Mouse (Mus musculus): ENCODE measurements around the gene Ccdc122. TPM values are rescaled to one million over a fixed set of nuclear protein-coding genes. Genes with fewer than 3 reads are reported as not detected.

Ccdc122 gene
- polyA plus RNA-seq, 1 experiment from 2014 or later: 3.1 TPM

DNA sequence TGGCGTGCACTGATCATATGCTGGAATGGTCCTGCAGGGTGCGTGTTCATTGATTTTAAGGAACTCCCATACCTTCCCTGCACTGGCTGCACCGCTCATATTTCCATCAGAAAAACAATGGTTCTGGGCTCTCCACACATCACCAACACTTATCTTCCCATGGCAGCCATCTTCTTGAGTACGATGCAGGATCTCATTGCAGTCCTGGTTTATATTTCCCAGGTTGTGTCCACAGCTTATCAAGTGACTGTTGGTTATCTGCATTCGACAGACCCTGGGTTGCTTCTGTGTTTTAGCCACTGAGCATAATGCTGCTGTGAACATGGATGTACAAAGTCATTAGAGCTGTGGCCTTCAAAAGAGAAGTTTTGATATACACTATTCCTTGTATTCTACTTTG lies 94.0 kb downstream of the Ccdc122 start:
- H3K4me2 ChIP-seq: no peak overlapping the region
- no peak for ATAC-seq (ENCODE audit: insufficient number of reproducible peaks, insufficient read depth, low FRiP score, low TSS enrichment, low read depth)
- H3K4me3 ChIP-seq (replicated peaks): no peak overlapping the region
- H3K27ac ChIP-seq: no peak overlapping the region
- no peak overlapping the region for H3K9ac ChIP-seq (replicated peaks)
- H3K36me3 ChIP-seq: no peaks in the 10 kb centered on the region
- no peaks in the 10 kb centered on the region for H3K4me1 ChIP-seq (replicated peaks)
- H3K9me3 ChIP-seq: no peaks in the 10 kb centered on the region
- 92% methylated on average over 5 of the region's 5 CpGs for WGBS
- H3K27me3 ChIP-seq: no peaks in the 10 kb centered on the region

- ATAC-seq (ENCODE audit: insufficient number of reproducible peaks, insufficient read depth, low FRiP score, low TSS enrichment, low read depth): no peak
- Histone ChIP-seq H3K27me3 (no peaks in the 10 kb centered on the region), H3K9me3 (no peaks in the 10 kb centered on the region), H3K9ac (replicated peaks) (no peak overlapping the region), H3K4me2 (no peak overlapping the region), H3K27ac (no peak overlapping the region), H3K4me3 (replicated peaks) (no peak overlapping the region), H3K36me3 (no peaks in the 10 kb centered on the region), H3K4me1 (replicated peaks) (no peaks in the 10 kb centered on the region)
- WGBS: 51% methylated on average over 6 of the region's 6 CpGs
These were observed 100.4 kb downstream of the Ccdc122 start for GRCm38 (mm10) chr14:77136936-77137335.

DNA sequence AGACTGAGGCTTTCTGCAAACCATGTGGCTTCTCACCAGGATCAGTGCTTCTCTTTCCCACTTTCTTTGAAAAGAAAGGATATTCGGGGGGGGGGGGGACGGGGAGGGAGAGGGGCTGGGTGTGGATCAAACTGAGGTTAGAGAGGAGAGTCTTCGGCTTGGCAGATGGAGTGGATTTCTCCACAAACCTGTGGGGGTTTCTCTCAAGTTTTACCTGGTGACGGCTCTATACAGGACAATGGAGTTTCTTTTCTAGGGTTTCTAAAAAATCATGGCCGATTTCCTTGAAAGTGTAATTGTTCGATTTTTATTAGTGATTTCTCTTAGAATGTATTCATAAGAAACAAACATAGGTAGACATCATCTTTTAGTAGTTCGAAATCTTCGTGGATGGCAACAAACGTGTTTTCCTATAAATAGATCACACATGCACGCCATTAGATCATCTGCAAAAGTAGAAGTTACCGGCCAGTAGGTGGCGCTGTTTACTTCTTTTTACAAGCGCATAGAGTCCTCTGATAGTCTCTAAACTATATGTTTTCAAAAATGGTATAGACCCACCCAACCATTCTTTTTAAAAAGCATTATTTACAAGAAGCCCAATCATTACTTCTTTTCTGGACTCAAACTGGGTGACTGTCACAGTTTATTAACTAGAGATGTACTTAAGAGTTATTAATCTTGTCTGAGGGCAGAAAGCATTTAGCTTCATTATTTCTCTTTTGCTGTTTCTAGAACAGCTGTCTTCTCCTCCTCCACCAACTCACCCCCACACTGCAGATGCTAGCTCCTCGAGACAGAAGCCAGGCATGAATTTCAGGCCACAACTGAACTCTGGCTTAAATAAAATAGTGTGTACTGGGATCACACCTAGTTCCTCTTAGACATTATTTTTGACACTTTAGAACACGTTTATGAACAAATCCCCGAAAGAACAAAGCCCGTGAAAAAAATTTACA lies 105.0 kb downstream of the Ccdc122 start:
- Histone ChIP-seq H3K36me3 (no peaks in the 10 kb centered on the region), H3K27me3 (no peaks in the 10 kb centered on the region), H3K9me3 (no peaks in the 10 kb centered on the region), H3K4me2 (no peak overlapping the region; the same call in 1 of the 2 replicates), H3K4me1 (replicated peaks) (no peaks in the 10 kb centered on the region), H3K27ac (no peak overlapping the region), H3K4me3 (replicated peaks) (no peak overlapping the region), H3K9ac (replicated peaks) (no peak overlapping the region)
- 32% methylated on average over 16 of the region's 17 CpGs for WGBS
- no peak for ATAC-seq (ENCODE audit: insufficient number of reproducible peaks, insufficient read depth, low FRiP score, low TSS enrichment, low read depth)

DNA sequence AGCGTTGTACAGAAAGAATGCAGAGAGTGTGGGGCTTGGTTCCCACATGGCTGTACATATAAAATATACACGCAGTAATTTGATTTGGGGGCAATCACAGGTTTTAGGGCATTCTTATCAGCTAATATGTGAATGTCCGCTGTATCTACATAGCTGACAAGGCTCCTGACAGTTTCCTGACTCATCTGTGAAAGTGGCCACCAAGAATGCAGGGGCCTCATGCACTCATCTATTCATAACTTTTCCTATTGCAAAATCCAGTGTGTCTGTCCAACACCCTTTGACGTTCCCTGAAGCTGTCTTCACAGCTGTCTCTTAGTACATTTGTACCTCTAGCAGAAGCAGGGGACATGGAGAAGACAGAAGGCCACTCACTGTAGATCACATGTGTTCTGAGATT lies 108.5 kb downstream of the Ccdc122 start:
- 87% methylated on average over 4 of the region's 4 CpGs for WGBS
- Histone ChIP-seq H3K27me3 (no peaks in the 10 kb centered on the region), H3K4me2 (no peak overlapping the region), H3K4me3 (replicated peaks) (no peak overlapping the region), H3K9ac (replicated peaks) (no peak overlapping the region), H3K36me3 (no peaks in the 10 kb centered on the region), H3K4me1 (replicated peaks) (no peaks in the 10 kb centered on the region), H3K9me3 (no peaks in the 10 kb centered on the region), H3K27ac (no peak overlapping the region)
- ATAC-seq (ENCODE audit: insufficient number of reproducible peaks, insufficient read depth, low FRiP score, low TSS enrichment, low read depth): no peak

DNA sequence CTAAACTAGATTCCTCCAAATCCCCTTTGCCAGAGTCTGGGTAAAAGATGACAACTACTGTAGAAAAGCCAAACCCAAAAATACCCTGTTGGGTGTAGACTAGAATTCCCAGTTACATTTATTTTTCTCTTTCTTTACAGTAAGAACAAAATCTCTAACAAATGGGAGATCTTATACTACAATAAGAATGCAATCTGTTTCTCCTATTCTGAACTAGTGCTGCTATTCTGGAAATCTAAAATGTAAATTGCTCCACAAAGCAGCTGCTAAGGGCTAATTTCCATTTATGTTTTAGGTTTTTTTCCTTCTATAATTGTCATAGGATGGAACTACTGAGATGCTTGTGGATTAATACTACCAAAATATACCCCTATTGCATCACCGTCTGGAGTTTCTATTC lies 111.1 kb downstream of the Ccdc122 start:
- 93% methylated on average over 1 of the region's 1 CpGs for WGBS
- ATAC-seq (ENCODE audit: insufficient number of reproducible peaks, insufficient read depth, low FRiP score, low TSS enrichment, low read depth): no peak
- no peak overlapping the region for H3K27ac ChIP-seq
- H3K36me3 ChIP-seq: no peaks in the 10 kb centered on the region
- H3K27me3 ChIP-seq: no peaks in the 10 kb centered on the region
- no peaks in the 10 kb centered on the region for H3K9me3 ChIP-seq
- no peak overlapping the region for H3K4me3 ChIP-seq (replicated peaks)
- H3K4me1 ChIP-seq (replicated peaks): no peaks in the 10 kb centered on the region
- no peak overlapping the region for H3K9ac ChIP-seq (replicated peaks)
- H3K4me2 ChIP-seq: no peak overlapping the region

GRCm38 (mm10) chr14:77150556-77150955 lies 114.0 kb downstream of the Ccdc122 start:
- H3K27me3 ChIP-seq: peaks cover 7% of the 10 kb centered on the region; the same call in 1 of the 2 replicates
- no peaks in the 10 kb centered on the region for H3K36me3 ChIP-seq
- H3K4me2 ChIP-seq: no peak overlapping the region
- H3K4me1 ChIP-seq (replicated peaks): peaks cover 7% of the 10 kb centered on the region
- no peak overlapping the region for H3K4me3 ChIP-seq (replicated peaks)
- no peak overlapping the region for H3K9ac ChIP-seq (replicated peaks)
- no peak overlapping the region for H3K27ac ChIP-seq
- no peak for ATAC-seq (ENCODE audit: insufficient number of reproducible peaks, insufficient read depth, low FRiP score, low TSS enrichment, low read depth)
- no peaks in the 10 kb centered on the region for H3K9me3 ChIP-seq
- WGBS: 77% methylated on average over 6 of the region's 6 CpGs

- no peak overlapping the region for H3K4me3 ChIP-seq (replicated peaks)
- H3K9ac ChIP-seq (replicated peaks): no peak overlapping the region
- no peak for ATAC-seq (ENCODE audit: insufficient number of reproducible peaks, insufficient read depth, low FRiP score, low TSS enrichment, low read depth)
- no peaks in the 10 kb centered on the region for H3K9me3 ChIP-seq
- no peak overlapping the region for H3K4me2 ChIP-seq
- WGBS: 90% methylated on average over 7 of the region's 7 CpGs
- H3K27me3 ChIP-seq: peaks cover 14% of the 10 kb centered on the region; the same call in 1 of the 2 replicates
- no peak overlapping the region for H3K27ac ChIP-seq
- no peaks in the 10 kb centered on the region for H3K36me3 ChIP-seq
- H3K4me1 ChIP-seq (replicated peaks): peaks cover 14% of the 10 kb centered on the region
These were observed 114.9 kb downstream of the Ccdc122 start for GRCm38 (mm10) chr14:77151431-77151830.

GRCm38 (mm10) chr14:77156222-77156910 lies 119.8 kb downstream of the Ccdc122 start, which contains the start of gene Enox1:
Gene Enox1 (plus strand): TSS chr14:77156763.
- Histone ChIP-seq H3K9ac (replicated peaks) (peak within 1 kb of the TSS; percentile 79), H3K4me2 (peak within 1 kb of the TSS; percentile 91), H3K27me3 (peaks cover 20% of the 10 kb centered on the region; the same call in 1 of the 2 replicates), H3K27ac (peak within 1 kb of the TSS; percentile 73), H3K4me3 (replicated peaks) (peak within 1 kb of the TSS; percentile 81), H3K9me3 (no peaks in the 10 kb centered on the region), H3K36me3 (no peaks in the 10 kb centered on the region), H3K4me1 (replicated peaks) (peaks cover 23% of the 10 kb centered on the region)
- WGBS: under 1% methylated on average over 73 of the region's 73 CpGs
- peak; percentile 72 for ATAC-seq (ENCODE audit: insufficient number of reproducible peaks, insufficient read depth, low FRiP score, low TSS enrichment, low read depth)

GRCm38 (mm10) chr14:77156911-77157504 lies 120.4 kb downstream of the Ccdc122 start:
- H3K9ac ChIP-seq (replicated peaks): peak overlapping the region; percentile 79
- H3K4me1 ChIP-seq (replicated peaks): peaks cover 23% of the 10 kb centered on the region
- peaks cover 20% of the 10 kb centered on the region; the same call in 1 of the 2 replicates for H3K27me3 ChIP-seq
- peak overlapping the region; percentile 91 for H3K4me2 ChIP-seq
- under 1% methylated on average over 64 of the region's 64 CpGs for WGBS
- no peaks in the 10 kb centered on the region for H3K36me3 ChIP-seq
- H3K9me3 ChIP-seq: no peaks in the 10 kb centered on the region
- ATAC-seq (ENCODE audit: insufficient number of reproducible peaks, insufficient read depth, low FRiP score, low TSS enrichment, low read depth): peak; percentile 66
- H3K27ac ChIP-seq: peak overlapping the region; percentile 73
- H3K4me3 ChIP-seq (replicated peaks): peak overlapping the region; percentile 81

DNA sequence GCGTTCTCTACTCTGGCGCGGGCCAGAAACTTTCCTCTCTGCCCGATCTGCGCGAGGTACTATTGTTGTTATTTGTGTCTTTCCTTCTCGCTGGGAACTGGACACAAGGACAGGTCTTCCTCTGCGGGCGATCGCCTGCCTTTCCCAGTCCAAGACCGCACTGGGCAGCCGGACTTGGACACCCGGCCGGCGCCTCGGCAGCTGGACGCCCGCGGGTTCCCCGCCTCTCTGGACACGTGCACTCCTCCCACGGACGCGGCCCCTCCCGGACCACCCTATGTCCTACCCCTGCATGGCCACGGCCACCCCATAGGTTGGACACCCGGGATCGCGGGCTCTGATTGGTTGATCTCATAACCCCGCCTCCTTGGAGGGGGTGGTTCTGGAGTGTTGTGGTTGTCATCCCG lies 120.9 kb downstream of the Ccdc122 start:
- WGBS: under 1% methylated on average over 31 of the region's 31 CpGs
- Histone ChIP-seq H3K36me3 (no peaks in the 10 kb centered on the region), H3K9ac (replicated peaks) (peak overlapping the region; percentile 79), H3K4me1 (replicated peaks) (peaks cover 23% of the 10 kb centered on the region), H3K9me3 (no peaks in the 10 kb centered on the region), H3K27ac (no peak overlapping the region), H3K4me2 (peak overlapping the region; percentile 91), H3K27me3 (peaks cover 20% of the 10 kb centered on the region; the same call in 1 of the 2 replicates), H3K4me3 (replicated peaks) (peak overlapping the region; percentile 81)
- ATAC-seq (ENCODE audit: insufficient number of reproducible peaks, insufficient read depth, low FRiP score, low TSS enrichment, low read depth): peak; percentile 90

DNA sequence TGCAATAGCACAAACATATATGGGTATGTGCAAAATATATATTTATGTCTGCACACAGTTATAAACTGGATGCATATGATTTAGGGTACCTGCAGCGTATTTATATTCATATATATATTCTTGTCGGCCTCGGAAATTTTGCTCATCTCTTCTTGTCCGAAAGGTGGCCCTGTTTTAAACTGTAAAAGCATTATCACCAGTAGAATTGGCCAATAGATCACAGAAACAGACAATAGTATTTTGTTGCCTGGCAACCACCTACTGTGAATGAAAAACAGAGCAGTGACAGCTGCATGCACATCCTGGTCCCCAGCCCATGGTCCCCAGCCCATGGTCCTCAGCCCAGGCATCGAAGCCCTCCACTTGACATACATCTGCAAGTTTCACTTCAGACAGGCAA lies 122.8 kb downstream of the Ccdc122 start:
- Histone ChIP-seq H3K36me3 (no peaks in the 10 kb centered on the region), H3K4me1 (replicated peaks) (peaks cover 20% of the 10 kb centered on the region), H3K4me3 (replicated peaks) (no peak overlapping the region), H3K9ac (replicated peaks) (no peak overlapping the region), H3K4me2 (no peak overlapping the region), H3K9me3 (no peaks in the 10 kb centered on the region), H3K27me3 (peaks cover 20% of the 10 kb centered on the region; the same call in 1 of the 2 replicates), H3K27ac (no peak overlapping the region)
- WGBS: 78% methylated on average over 5 of the region's 5 CpGs
- ATAC-seq (ENCODE audit: insufficient number of reproducible peaks, insufficient read depth, low FRiP score, low TSS enrichment, low read depth): no peak

All from limb, embryonic 12.5 days (tissue).